Mouse (Mus musculus) heart, postnatal 4 days (tissue): Measurements from ENCODE around the gene Itgal. TPM values are rescaled to one million over a fixed set of nuclear protein-coding genes. Genes with fewer than 3 reads are reported as not detected.

Source experiments
- total RNA-seq, 2 experiments: library from RNA; stranded (reverse); gene quantifications; 2 replicates each; pipeline ENCODE4 v1.2.3; 2021

The Itgal gene
- total RNA-seq, 2 experiments from 2014 or later = 2.3 TPM

Other genes starting within 250 kb of the Itgal start
- gene Zg16, start 208.9 kb upstream of the Itgal start, total RNA-seq = not detected
- under 1 TPM; 0.71 to 0.74 TPM for gene AI467606, start 204.9 kb upstream of the Itgal start, total RNA-seq
- under 1 TPM; 0.19 to 0.20 TPM for gene Qprt, start 174.0 kb upstream of the Itgal start, total RNA-seq
- under 1 TPM; 0.38 to 0.67 TPM for gene Spn, start 158.4 kb upstream of the Itgal start, total RNA-seq
- gene Cd2bp2, start 100.2 kb upstream of the Itgal start, total RNA-seq = 10 to 100 TPM; 57.3 to 57.7 TPM
- 10 to 100 TPM; 41.0 to 42.5 TPM for gene Tbc1d10b, start 87.8 kb upstream of the Itgal start, total RNA-seq
- gene Mylpf, start 87.4 kb upstream of the Itgal start, total RNA-seq = 10 to 100 TPM in 1 of 2 experiments, 1 to 10 TPM in 1; 3.1 to 33.0 TPM
- 10 to 100 TPM in 1 of 2 experiments, 1 to 10 TPM in 1; 9.2 to 10.8 TPM for gene Zfp553, start 63.2 kb upstream of the Itgal start, total RNA-seq
- gene Sept1, start 63.1 kb upstream of the Itgal start, total RNA-seq = 10 to 100 TPM; 11.2 to 12.1 TPM
- gene Zfp771, start 52.0 kb upstream of the Itgal start, total RNA-seq = 10 to 100 TPM; 11.6 to 14.2 TPM
- gene Dctpp1, start 35.6 kb upstream of the Itgal start, total RNA-seq = 10 to 100 TPM; 62.0 to 64.5 TPM
- 10 to 100 TPM; 44.2 to 45.7 TPM for gene Sephs2, start 22.2 kb upstream of the Itgal start, total RNA-seq
- 10 to 100 TPM; 36.1 to 41.4 TPM for gene Zfp768, start 49.3 kb downstream of the Itgal start, total RNA-seq
- 1 to 10 TPM; 5.8 to 5.9 TPM for gene Zfp747, start 79.8 kb downstream of the Itgal start, total RNA-seq
- 1 to 10 TPM; 2.6 to 3.2 TPM for gene 9130019O22Rik, start 90.9 kb downstream of the Itgal start, total RNA-seq
- 1 to 10 TPM; 4.0 to 4.8 TPM for gene E430018J23Rik, start 97.4 kb downstream of the Itgal start, total RNA-seq
- gene Zfp764, start 110.6 kb downstream of the Itgal start, total RNA-seq = 1 to 10 TPM; 4.9 to 5.0 TPM
- 1 to 10 TPM; 3.8 to 6.0 TPM for gene Zfp688, start 125.8 kb downstream of the Itgal start, total RNA-seq
- 1 to 10 TPM; 3.9 to 4.8 TPM for gene Zfp689, start 152.9 kb downstream of the Itgal start, total RNA-seq
- gene Prr14, start 163.4 kb downstream of the Itgal start, total RNA-seq = 10 to 100 TPM; 28.0 to 28.9 TPM
- 10 to 100 TPM; 37.4 to 38.0 TPM for gene Fbrs, start 182.9 kb downstream of the Itgal start, total RNA-seq
- gene Srcap, start 215.7 kb downstream of the Itgal start, total RNA-seq = 10 to 100 TPM; 78.7 to 80.5 TPM
- 10 to 100 TPM; 16.5 to 17.1 TPM for gene Gm42715, start 223.3 kb downstream of the Itgal start, total RNA-seq